Mouse (Mus musculus) ES-E14 (cell line): ENCODE measurements around the gene Usp35. TPM values are rescaled to one million over a fixed set of nuclear protein-coding genes. Genes with fewer than 3 reads are reported as not detected.

Experiments used
- DNase-seq: peaks from one replicate; pipeline ENCODE4 v3.0.0-alpha.2; 2013; ENCODE audit warnings: low read depth, low spot score
- H3K27ac ChIP-seq: 2 replicates; pipeline ENCODE4 v1.5.1; 2012; ENCODE audit warnings: low read depth, mild to moderate bottlenecking, low read length, moderate library complexity, mixed read lengths; ENCODE audit not compliant: poor library complexity, insufficient read depth, severe bottlenecking
- H3K36me3 ChIP-seq: 2 replicates; pipeline ENCODE4 v1.6.1; 2012; ENCODE audit warnings: mild to moderate bottlenecking, low read length, moderate library complexity, mixed read lengths; ENCODE audit not compliant: control insufficient read depth, poor library complexity, insufficient read depth, severe bottlenecking
- H3K4me1 ChIP-seq, 2 experiments: fragments of 150-350 bp in 1 of 2; sonication (generic) in 1 of 2; 2 replicates each; pipeline ENCODE4 v1.6.1; 2012; ENCODE audit warnings: low read length in 2 of 2, mild to moderate bottlenecking in 1 of 2, mixed read lengths in 1 of 2; ENCODE audit not compliant: control insufficient read depth in 2 of 2, insufficient read depth in 2 of 2, poor library complexity in 1 of 2
- H3K4me3 ChIP-seq, 2 experiments: fragments of 150-350 bp in 1 of 2; sonication (generic) in 1 of 2; 2 replicates each; pipeline ENCODE4 v1.5.1; 2012; ENCODE audit warnings: low read length in 2 of 2, low read depth in 1 of 2, mild to moderate bottlenecking in 1 of 2, mixed read lengths in 1 of 2; ENCODE audit not compliant: insufficient read depth in 1 of 2, poor library complexity in 1 of 2, severe bottlenecking in 1 of 2
- H3K9ac ChIP-seq: 2 replicates; pipeline ENCODE4 v1.6.1; 2012; ENCODE audit warnings: low read depth, mild to moderate bottlenecking, low read length, mixed read lengths; ENCODE audit not compliant: poor library complexity, insufficient read depth, severe bottlenecking
- H3K9me3 ChIP-seq: fragments of 150-350 bp; sonication (generic); 2 replicates; pipeline ENCODE4 v1.6.1; 2012; ENCODE audit warnings: low read depth, mild to moderate bottlenecking, low read length; ENCODE audit not compliant: control insufficient read depth, insufficient read depth
- CHD2 ChIP-seq: IDR thresholded peaks from 2 replicates; pipeline ENCODE4 v1.6.1; 2014; ENCODE audit warnings: mild to moderate bottlenecking, low read depth, low read length, inconsistent platforms
- HCFC1 ChIP-seq: IDR thresholded peaks from 2 replicates; pipeline ENCODE4 v1.6.1; 2012; ENCODE audit warnings: low read length, inconsistent platforms, borderline replicate concordance; ENCODE audit not compliant: insufficient read depth
- MAFK ChIP-seq: IDR thresholded peaks from 2 replicates; pipeline ENCODE4 v1.6.1; 2014; ENCODE audit warnings: mild to moderate bottlenecking, low read depth, low read length, inconsistent platforms; ENCODE audit not compliant: insufficient read depth
- ZC3H11A ChIP-seq: IDR thresholded peaks from 2 replicates; pipeline ENCODE4 v1.6.1; 2012; ENCODE audit warnings: low read depth, mild to moderate bottlenecking, inconsistent platforms, low read length, borderline replicate concordance
- ZNF384 ChIP-seq: IDR thresholded peaks from 2 replicates; pipeline ENCODE4 v1.6.1; 2012; ENCODE audit warnings: low read depth, low read length, inconsistent platforms
- in situ Hi-C, 2 experiments: fragments of 600-800 bp; cut with MboI; formaldehyde crosslinking; loops; one replicate each; pipeline ENCODE4 v1.15.1; 2025; ENCODE audit warnings: low sequenced_read_pairs in 2 of 2, inconsistent platforms in 1 of 2; ENCODE audit not compliant: unreplicated experiment in 2 of 2
- total RNA-seq: library from RNA; depleted of rRNA; stranded (reverse); fragments of 300-350 nt; gene quantifications from 2 replicates; pipeline ENCODE4 v1.2.3, GENCODE M21; 2012

Gene Usp35
- total RNA-seq, 1 experiment, result 5.8 TPM

- H3K9me3 ChIP-seq, result no peaks in the 10 kb centered on the region
- H3K4me3 ChIP-seq, result no peak overlapping the region
- no peaks in the 10 kb centered on the region for H3K4me1 ChIP-seq
- no peak overlapping the region for H3K27ac ChIP-seq
- DNase-seq, result no peak
- H3K36me3 ChIP-seq, result no peaks in the 10 kb centered on the region
- in situ Hi-C loops, result no loop called here
- H3K9ac ChIP-seq, result no peak overlapping the region
- no peak for TF ChIP-seq ZC3H11A
- no peak for TF ChIP-seq CHD2
- no peak for TF ChIP-seq MAFK
- no peak for TF ChIP-seq HCFC1
- TF ChIP-seq ZNF384, result no peak
Measured at GRCm38 (mm10) chr7:97300914-97301313, 30.9 kb downstream of the Usp35 start.

- H3K36me3 ChIP-seq, result no peaks in the 10 kb centered on the region
- H3K9me3 ChIP-seq, result no peaks in the 10 kb centered on the region
- TF ChIP-seq MAFK (no peak), HCFC1 (no peak), ZNF384 (no peak), CHD2 (no peak), ZC3H11A (no peak)
- no peak overlapping the region for H3K27ac ChIP-seq
- no peaks in the 10 kb centered on the region for H3K4me1 ChIP-seq
- DNase-seq, result no peak
- H3K4me3 ChIP-seq, result no peak overlapping the region
- H3K9ac ChIP-seq, result no peak overlapping the region
- in situ Hi-C loops, result no loop called here
Measured at GRCm38 (mm10) chr7:97298943-97299342, 32.9 kb downstream of the Usp35 start.

- Histone ChIP-seq H3K36me3 (no peaks in the 10 kb centered on the region), H3K9ac (no peak overlapping the region), H3K4me1 (no peaks in the 10 kb centered on the region), H3K9me3 (no peaks in the 10 kb centered on the region), H3K27ac (no peak overlapping the region), H3K4me3 (no peak overlapping the region)
- in situ Hi-C loops, result no loop called here
- TF ChIP-seq ZNF384 (no peak), CHD2 (no peak), ZC3H11A (no peak), HCFC1 (no peak), MAFK (no peak)
- no peak for DNase-seq
Measured at GRCm38 (mm10) chr7:97298279-97298678, 33.5 kb downstream of the Usp35 start.

DNA sequence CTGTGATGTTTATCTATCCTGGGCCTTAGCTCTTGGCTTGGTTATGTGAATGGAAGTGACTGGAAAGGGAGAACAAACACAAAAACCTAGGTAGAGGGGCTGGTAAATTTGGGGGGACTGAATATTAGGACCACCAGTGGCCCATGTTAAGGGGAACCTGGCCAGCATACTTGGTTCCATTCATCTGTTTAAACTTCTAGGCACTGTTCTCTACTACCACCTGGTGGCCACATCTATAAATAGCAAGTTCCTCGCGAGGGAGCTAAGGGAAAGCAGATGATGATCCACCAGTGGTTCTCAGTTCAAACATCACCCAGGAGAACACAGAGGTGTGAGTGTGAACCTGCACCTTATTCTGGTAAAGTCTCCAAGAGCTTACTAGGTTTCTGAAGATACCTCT lies 34.4 kb downstream of the Usp35 start:
- no peaks in the 10 kb centered on the region for H3K36me3 ChIP-seq
- no peak overlapping the region for H3K4me3 ChIP-seq
- no peak overlapping the region for H3K9ac ChIP-seq
- in situ Hi-C loops, result no loop called here
- no peaks in the 10 kb centered on the region for H3K9me3 ChIP-seq
- no peak overlapping the region for H3K27ac ChIP-seq
- no peaks in the 10 kb centered on the region for H3K4me1 ChIP-seq
- TF ChIP-seq HCFC1 (no peak), ZC3H11A (peak; percentile 73)
- peak; percentile 46 for DNase-seq

- DNase-seq, result no peak
- TF ChIP-seq CHD2 (no peak), MAFK (no peak), ZC3H11A (no peak), HCFC1 (no peak), ZNF384 (no peak)
- no peak overlapping the region for H3K4me3 ChIP-seq
- no peak overlapping the region for H3K9ac ChIP-seq
- no peak overlapping the region for H3K27ac ChIP-seq
- no peaks in the 10 kb centered on the region for H3K4me1 ChIP-seq
- in situ Hi-C loops, result no loop called here
- no peaks in the 10 kb centered on the region for H3K36me3 ChIP-seq
- no peaks in the 10 kb centered on the region for H3K9me3 ChIP-seq
Measured at GRCm38 (mm10) chr7:97296986-97297385, 34.8 kb downstream of the Usp35 start.
